Mouse (Mus musculus) heart, adult 2 months (tissue): ENCODE results near the gene Elovl6.

ENCODE experiments used
- CTCF ChIP-seq: fragments of 200-600 bp; IDR thresholded peaks from 2 replicates; pipeline ENCODE4 v1.8.1; 2022; ENCODE audit warnings: antibody characterized with exemption, mild to moderate bottlenecking, moderate library complexity
- POLR2A ChIP-seq: fragments of 200-500 bp; IDR thresholded peaks from 2 replicates; pipeline ENCODE4 v1.6.1; 2011; ENCODE audit warnings: mild to moderate bottlenecking, low read depth, low read length, control low read depth; ENCODE audit not compliant: insufficient read depth

GRCm38 (mm10) chr3:129602289-129602688 is 70.1 kb downstream of the Elovl6 start:
- TF ChIP-seq CTCF (no peak), POLR2A (no peak)
